Mouse (Mus musculus) ES-E14 (cell line): ENCODE measurements around the gene Adck1. TPM values are rescaled to one million over a fixed set of nuclear protein-coding genes. Genes with fewer than 3 reads are reported as not detected.

Experiments used
- DNase-seq: peaks from one replicate; pipeline ENCODE4 v3.0.0-alpha.2; 2013; ENCODE audit warnings: low read depth, low spot score
- H3K27ac ChIP-seq: 2 replicates; pipeline ENCODE4 v1.5.1; 2012; ENCODE audit warnings: low read depth, mild to moderate bottlenecking, low read length, moderate library complexity, mixed read lengths; ENCODE audit not compliant: poor library complexity, insufficient read depth, severe bottlenecking
- H3K36me3 ChIP-seq: 2 replicates; pipeline ENCODE4 v1.6.1; 2012; ENCODE audit warnings: mild to moderate bottlenecking, low read length, moderate library complexity, mixed read lengths; ENCODE audit not compliant: control insufficient read depth, poor library complexity, insufficient read depth, severe bottlenecking
- H3K4me1 ChIP-seq, 2 experiments: fragments of 150-350 bp in 1 of 2; sonication (generic) in 1 of 2; 2 replicates each; pipeline ENCODE4 v1.6.1; 2012; ENCODE audit warnings: low read length in 2 of 2, mild to moderate bottlenecking in 1 of 2, mixed read lengths in 1 of 2; ENCODE audit not compliant: control insufficient read depth in 2 of 2, insufficient read depth in 2 of 2, poor library complexity in 1 of 2
- H3K4me3 ChIP-seq, 2 experiments: fragments of 150-350 bp in 1 of 2; sonication (generic) in 1 of 2; 2 replicates each; pipeline ENCODE4 v1.5.1; 2012; ENCODE audit warnings: low read length in 2 of 2, low read depth in 1 of 2, mild to moderate bottlenecking in 1 of 2, mixed read lengths in 1 of 2; ENCODE audit not compliant: insufficient read depth in 1 of 2, poor library complexity in 1 of 2, severe bottlenecking in 1 of 2
- H3K9ac ChIP-seq: 2 replicates; pipeline ENCODE4 v1.6.1; 2012; ENCODE audit warnings: low read depth, mild to moderate bottlenecking, low read length, mixed read lengths; ENCODE audit not compliant: poor library complexity, insufficient read depth, severe bottlenecking
- H3K9me3 ChIP-seq: fragments of 150-350 bp; sonication (generic); 2 replicates; pipeline ENCODE4 v1.6.1; 2012; ENCODE audit warnings: low read depth, mild to moderate bottlenecking, low read length; ENCODE audit not compliant: control insufficient read depth, insufficient read depth
- CHD2 ChIP-seq: IDR thresholded peaks from 2 replicates; pipeline ENCODE4 v1.6.1; 2014; ENCODE audit warnings: mild to moderate bottlenecking, low read depth, low read length, inconsistent platforms
- HCFC1 ChIP-seq: IDR thresholded peaks from 2 replicates; pipeline ENCODE4 v1.6.1; 2012; ENCODE audit warnings: low read length, inconsistent platforms, borderline replicate concordance; ENCODE audit not compliant: insufficient read depth
- MAFK ChIP-seq: IDR thresholded peaks from 2 replicates; pipeline ENCODE4 v1.6.1; 2014; ENCODE audit warnings: mild to moderate bottlenecking, low read depth, low read length, inconsistent platforms; ENCODE audit not compliant: insufficient read depth
- ZC3H11A ChIP-seq: IDR thresholded peaks from 2 replicates; pipeline ENCODE4 v1.6.1; 2012; ENCODE audit warnings: low read depth, mild to moderate bottlenecking, inconsistent platforms, low read length, borderline replicate concordance
- ZNF384 ChIP-seq: IDR thresholded peaks from 2 replicates; pipeline ENCODE4 v1.6.1; 2012; ENCODE audit warnings: low read depth, low read length, inconsistent platforms
- in situ Hi-C, 2 experiments: fragments of 600-800 bp; cut with MboI; formaldehyde crosslinking; loops; one replicate each; pipeline ENCODE4 v1.15.1; 2025; ENCODE audit warnings: low sequenced_read_pairs in 2 of 2, inconsistent platforms in 1 of 2; ENCODE audit not compliant: unreplicated experiment in 2 of 2
- total RNA-seq: library from RNA; depleted of rRNA; stranded (reverse); fragments of 300-350 nt; gene quantifications from 2 replicates; pipeline ENCODE4 v1.2.3, GENCODE M21; 2012

Gene Adck1
- total RNA-seq, 1 experiment: 16.3 TPM

- Histone ChIP-seq H3K36me3 (peaks cover 3% of the 10 kb centered on the region; the same call in 1 of the 2 replicates), H3K9ac (no peak overlapping the region), H3K27ac (no peak overlapping the region), H3K9me3 (no peaks in the 10 kb centered on the region), H3K4me3 (no peak overlapping the region), H3K4me1 (peaks cover 0 to under 1% of the 10 kb centered on the region in 2 experiments; a peak in 1 of 4 replicates)
- in situ Hi-C loops: no loop called here
- no peak for TF ChIP-seq ZNF384
- TF ChIP-seq CHD2: no peak
- no peak for TF ChIP-seq HCFC1
- no peak for TF ChIP-seq MAFK
- no peak for TF ChIP-seq ZC3H11A
- DNase-seq: no peak
Measured at GRCm38 (mm10) chr12:88403541-88403940, 43.2 kb downstream of the Adck1 start.

GRCm38 (mm10) chr12:88405113-88405512 is 44.8 kb downstream of the Adck1 start:
- H3K4me3 ChIP-seq: no peak overlapping the region
- peak; percentile 53 for DNase-seq
- H3K9ac ChIP-seq: no peak overlapping the region
- in situ Hi-C loops: no loop called here
- H3K9me3 ChIP-seq: no peaks in the 10 kb centered on the region
- peaks cover 0 to 3% of the 10 kb centered on the region in 2 experiments; a peak in 1 of 4 replicates for H3K4me1 ChIP-seq
- TF ChIP-seq MAFK (no peak), ZC3H11A (0 out of 2 replicates have a peak, but pooled peaks have one; percentile 22)
- H3K27ac ChIP-seq: no peak overlapping the region
- H3K36me3 ChIP-seq: peaks cover 3% of the 10 kb centered on the region; the same call in 1 of the 2 replicates

- Histone ChIP-seq H3K4me1 (peaks cover 0 to 3% of the 10 kb centered on the region in 2 experiments; a peak in 1 of 4 replicates), H3K4me3 (no peak overlapping the region), H3K36me3 (0 out of 2 replicates have a peak, but pooled peaks cover 2% of the 10 kb centered on the region), H3K9ac (no peak overlapping the region), H3K9me3 (no peaks in the 10 kb centered on the region), H3K27ac (no peak overlapping the region)
- DNase-seq: no peak
- in situ Hi-C loops: no loop called here
- no peak for TF ChIP-seq CHD2
- no peak for TF ChIP-seq MAFK
- TF ChIP-seq ZC3H11A: no peak
- TF ChIP-seq ZNF384: no peak
- no peak for TF ChIP-seq HCFC1
Measured at GRCm38 (mm10) chr12:88407996-88408322, 47.6 kb downstream of the Adck1 start.

DNA sequence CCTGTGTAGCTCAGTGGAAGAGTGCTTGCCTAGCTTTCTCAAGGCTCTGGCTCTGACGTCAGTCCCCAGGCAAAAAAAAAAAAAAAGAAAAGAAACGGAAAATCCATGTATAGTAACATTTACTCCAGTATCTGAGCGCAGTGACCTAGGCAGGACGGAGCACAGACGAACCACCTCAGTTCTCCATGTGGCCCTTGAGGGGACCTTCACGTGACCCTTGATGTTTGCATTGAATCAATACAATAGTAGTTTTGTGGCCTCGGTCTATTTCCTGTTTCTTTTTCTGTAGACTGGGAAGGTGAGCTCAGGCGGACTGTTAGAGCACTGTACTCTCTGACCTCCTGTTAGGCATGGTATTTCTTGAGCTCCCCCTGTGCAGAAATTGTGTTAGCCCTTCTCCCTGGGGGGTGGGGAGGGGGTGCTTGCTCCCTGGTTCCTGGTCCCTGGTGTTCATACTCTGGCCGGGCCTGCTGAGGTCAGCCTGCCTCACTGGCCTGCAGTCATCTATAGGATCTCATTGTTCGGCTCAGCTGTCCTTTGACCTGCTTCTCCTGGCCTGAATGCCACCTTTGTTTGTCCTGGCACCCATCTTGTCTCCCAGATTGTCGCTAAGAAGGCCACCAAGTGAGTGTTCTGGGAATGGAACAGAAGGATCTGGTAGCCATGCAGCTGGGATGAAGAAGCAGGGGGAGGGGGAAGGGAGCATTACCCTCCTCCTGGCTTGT is 48.1 kb downstream of the Adck1 start:
- in situ Hi-C loops: no loop called here
- peaks cover 0 to 3% of the 10 kb centered on the region in 2 experiments; a peak in 1 of 4 replicates for H3K4me1 ChIP-seq
- no peak for DNase-seq
- no peak overlapping the region for H3K4me3 ChIP-seq
- H3K9ac ChIP-seq: no peak overlapping the region
- TF ChIP-seq CHD2 (no peak), MAFK (no peak)
- no peaks in the 10 kb centered on the region for H3K36me3 ChIP-seq
- no peaks in the 10 kb centered on the region for H3K9me3 ChIP-seq
- H3K27ac ChIP-seq: no peak overlapping the region

DNA sequence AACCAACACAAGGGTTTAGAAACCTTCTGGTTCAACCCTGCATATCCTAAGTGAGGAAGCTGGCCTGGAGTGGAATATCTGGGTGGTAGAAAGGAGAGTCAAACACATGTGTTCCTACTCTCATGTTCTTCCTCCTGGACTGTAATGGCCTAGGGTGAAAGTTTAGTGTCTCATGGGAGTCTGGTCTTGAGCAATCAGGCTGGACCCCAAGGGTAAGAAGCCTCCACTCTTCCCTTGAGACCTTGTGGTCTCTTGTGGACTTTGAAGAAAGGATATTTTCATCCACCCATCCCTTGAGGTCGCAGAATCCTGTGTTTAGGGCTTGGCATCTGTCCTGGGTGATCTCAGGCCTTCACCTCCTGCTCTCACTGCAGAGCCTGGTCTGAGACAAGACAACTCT is 52.9 kb downstream of the Adck1 start:
- Histone ChIP-seq H3K4me1 (peaks cover 0 to 3% of the 10 kb centered on the region in 2 experiments; a peak in 1 of 4 replicates), H3K9me3 (no peaks in the 10 kb centered on the region), H3K4me3 (no peak overlapping the region), H3K9ac (no peak overlapping the region), H3K36me3 (no peaks in the 10 kb centered on the region), H3K27ac (no peak overlapping the region)
- in situ Hi-C loops: no loop called here
- DNase-seq: no peak
- TF ChIP-seq ZC3H11A (no peak), HCFC1 (no peak)
